Mouse (Mus musculus) lung, adult 18-20 months (tissue): ENCODE data around the gene 2810459M11Rik.
"Not testable (repeated sequence)": the region's sequence is repeated elsewhere in the genome, so short reads cannot be mapped to it uniquely, and the experiment has no call there.

Source experiments
- DNase-seq, 2 experiments: peaks; one replicate each; pipeline ENCODE4 v3.0.0; 2022; ENCODE audit warnings: mixed read lengths in 2 of 2

Gene 2810459M11Rik

DNA sequence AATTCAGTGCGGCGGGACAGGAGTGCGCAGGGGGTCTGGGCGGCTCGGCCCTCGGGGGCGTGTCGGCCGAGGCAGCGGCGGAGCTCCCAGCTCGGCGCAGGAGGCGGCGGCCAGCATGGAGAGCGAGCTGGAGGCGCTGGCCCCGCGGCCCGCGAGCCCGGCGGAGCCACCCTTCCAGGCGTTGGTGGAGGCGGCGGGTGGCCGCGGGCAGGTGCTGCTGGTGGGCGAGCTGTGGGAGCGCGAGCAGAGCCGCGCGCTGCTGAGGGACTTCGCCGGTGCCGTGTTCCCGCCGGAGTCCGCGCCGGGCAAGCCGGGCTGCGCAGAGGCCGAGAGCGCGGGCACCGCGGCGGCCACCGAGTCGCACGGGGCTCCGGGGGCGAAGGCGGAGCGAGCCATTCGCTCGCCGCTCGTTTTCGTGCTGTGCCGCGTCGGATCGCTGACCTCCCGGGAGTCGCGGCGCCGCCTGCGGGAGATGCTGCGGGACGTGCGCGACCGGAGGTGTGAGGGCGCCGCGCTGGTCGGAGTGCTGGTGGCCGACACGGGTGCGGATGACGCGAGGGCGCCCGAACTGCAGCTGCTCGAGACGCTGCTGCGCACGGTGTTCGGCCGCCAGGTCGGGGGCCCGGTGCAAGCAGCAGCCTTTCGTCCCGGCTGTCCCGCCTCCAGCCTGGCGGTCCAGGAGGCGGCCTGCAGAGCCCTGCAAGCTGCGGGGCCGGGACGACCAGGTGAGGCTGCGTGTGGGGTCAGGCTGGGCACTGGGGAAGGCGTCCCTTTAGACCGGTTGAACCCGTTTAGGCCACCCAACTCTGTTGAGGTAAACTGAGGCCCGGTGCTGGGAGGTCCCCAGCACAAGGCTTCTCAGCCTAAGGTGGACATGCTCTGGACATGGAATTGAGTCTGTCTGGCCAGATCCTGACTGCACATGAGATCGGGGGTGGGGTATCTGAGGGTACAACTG lies at the start of gene 2810459M11Rik:
TSS of gene 2810459M11Rik (plus strand) at position 16 of the 958 bp plus-strand sequence.
- DNase-seq = peak; percentile 27 to 33

DNA sequence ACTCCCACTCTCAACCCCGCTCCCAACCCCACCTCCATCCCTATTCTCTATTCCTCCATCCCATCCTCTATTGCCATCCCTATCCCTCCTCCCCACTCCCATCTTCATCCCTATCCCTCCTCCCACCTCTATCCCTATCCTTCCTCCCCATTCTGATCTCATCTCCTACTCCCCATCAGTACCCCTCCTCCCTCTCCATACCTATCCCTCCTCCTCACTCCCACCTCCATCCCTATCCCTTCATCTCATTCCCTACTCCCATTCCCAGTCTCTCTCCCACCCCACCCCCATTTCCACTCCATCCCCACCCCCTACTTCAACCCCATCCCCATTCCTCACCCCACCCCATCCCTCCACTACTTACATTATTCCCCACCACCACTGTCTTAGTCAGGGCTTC lies 48.4 kb upstream of the 2810459M11Rik start:
- no peak for DNase-seq

DNA sequence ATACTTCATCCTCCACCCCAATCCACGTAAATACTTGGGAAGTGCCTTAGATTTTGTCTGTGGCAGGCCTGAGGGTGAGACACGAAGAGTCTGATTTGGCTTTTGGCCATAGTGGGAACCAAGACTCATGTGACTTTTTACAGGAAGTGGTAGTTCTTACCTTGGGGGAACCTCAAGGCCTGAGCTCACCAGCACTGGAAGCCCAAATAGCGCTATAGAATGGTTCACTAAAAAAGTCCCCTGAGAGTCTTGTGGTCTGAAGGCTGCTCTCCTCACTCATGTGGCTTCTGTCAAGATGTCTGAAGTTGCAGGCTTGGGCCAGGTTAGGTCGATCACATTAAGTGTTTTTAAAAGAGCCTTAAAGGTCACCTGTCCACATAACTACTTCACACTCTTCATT lies 47.7 kb upstream of the 2810459M11Rik start:
- DNase-seq = no peak

DNA sequence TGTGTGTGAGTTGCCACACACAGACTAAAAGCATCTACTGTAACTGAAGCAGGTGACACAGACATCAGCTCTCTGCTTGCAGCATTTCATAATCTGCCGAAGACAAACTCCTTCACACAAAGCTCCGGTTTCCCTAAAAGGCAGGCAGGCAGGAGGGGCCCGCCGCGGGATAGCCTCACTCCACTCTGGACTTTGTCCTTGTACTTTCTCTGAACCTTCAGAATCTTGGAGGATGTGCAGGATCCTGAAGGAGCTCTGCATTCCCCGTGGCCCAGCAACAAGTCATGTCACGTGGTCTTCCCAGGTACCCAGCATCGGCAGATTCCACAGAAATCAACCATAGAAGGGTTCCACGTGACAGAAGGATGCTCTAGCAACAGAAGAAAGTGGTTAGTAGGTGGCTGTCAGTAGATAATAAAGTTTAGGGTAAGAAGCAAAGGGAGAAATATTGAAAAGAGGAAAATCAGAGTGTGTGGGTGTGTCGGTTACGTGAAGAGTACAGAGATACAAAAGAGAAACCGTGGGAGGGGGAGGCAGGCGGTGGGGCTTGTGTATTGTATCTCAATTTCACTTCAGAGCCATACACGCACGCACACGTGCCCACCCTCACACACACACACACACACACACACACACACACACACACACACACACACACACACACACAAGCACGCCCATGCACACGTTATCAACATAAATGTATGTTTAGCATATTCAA lies 45.7 kb upstream of the 2810459M11Rik start:
- no peak for DNase-seq

DNA sequence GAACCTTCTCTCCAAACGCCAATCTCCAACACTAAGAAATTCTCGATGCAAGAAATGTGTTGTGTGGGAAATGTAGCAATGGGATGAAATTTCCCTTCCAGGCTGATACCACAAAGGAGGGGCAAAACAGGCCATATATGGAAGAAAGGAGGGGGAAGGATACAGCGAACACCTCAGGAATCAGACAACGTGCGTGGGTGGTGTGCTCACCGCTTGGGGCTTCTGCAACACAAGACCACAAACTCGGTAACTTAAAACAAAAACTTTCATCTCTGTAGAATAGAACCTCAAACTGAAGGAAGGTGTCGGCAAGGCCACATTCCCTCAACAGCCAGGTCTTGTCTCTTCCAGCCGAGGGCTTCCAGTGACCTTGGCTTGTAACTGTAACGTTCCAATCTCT lies 40.1 kb upstream of the 2810459M11Rik start:
- DNase-seq = no peak

DNA sequence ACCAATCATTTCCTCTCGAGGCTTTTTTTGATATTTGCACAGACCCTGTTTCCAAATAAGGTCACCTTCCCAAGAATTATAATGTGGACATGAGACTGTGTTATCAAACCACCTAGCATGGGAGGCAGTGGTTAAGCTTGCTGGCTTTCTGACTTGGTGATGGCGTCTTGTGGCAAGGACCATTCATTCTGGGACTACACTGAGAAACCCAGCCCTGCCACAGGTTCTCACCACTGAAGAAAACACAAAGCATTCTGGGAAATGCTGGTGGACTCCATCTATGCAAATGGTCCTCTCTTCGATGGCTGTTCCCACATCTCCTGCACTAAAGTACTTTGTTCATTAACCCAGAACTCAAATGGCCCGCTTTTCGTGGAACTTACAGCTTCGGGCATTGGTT lies 39.6 kb upstream of the 2810459M11Rik start:
- DNase-seq = no peak

DNA sequence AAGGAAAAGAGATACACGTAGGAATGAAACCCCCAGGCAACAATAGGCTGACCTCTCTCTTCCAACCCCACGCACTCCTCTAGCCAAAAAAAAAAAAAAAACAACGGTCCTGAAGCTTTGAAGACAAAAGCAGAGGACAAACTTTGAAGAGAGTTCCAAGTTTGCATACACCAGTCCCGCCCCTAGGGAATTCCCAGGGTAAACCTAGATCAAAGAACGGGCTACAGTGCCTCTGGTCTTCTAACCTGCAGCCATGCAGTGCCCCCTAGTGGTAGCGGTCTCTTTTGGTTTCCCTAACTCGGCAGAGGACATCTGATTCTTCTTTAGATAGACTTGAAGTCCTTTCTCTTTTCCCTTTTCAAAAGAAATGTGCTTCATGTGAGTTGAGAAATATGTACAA lies 37.9 kb upstream of the 2810459M11Rik start:
- DNase-seq = peak; percentile 76 to 85

DNA sequence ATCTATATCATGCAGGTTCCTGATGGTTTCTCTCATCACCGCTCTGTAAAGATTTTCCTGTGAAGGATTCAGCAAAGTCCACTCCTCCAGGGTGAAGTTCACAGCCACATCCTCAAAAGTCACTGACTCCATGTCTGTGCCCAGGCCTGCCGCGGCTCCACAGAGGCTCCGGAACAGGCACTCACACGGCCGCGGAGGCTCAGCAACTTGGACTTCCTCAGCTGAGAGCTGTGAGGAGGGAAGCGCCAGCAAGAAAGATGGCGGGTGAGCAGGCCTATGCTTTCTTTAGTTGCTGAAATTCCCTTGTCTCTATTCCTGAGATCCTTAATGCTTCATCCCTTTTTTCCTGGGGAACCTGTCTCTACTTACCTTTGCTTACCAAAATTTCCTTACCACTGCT lies 29.9 kb upstream of the 2810459M11Rik start:
- DNase-seq = not testable (repeated sequence)

DNA sequence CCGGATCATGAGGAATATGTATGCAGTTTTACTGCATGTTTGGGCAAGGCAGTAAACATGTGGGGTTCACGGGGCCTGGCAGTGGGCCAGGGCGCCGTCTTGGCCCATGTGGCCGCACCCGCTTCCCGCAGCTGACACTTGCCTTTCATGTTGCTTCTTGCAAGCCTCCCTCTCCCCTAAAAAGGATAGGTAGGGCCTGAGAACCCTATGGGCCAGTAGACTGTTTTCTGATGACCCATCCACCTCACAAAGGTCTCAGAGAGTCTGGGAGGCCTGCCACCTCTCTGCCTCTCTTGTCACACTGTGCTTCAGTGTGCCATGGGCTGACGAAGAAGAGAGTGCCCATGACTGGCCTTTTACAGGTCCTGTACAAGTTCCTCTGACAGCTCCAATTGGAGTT lies 29.1 kb upstream of the 2810459M11Rik start, which contains the start of gene Spata3:
TSS of gene Spata3 (plus strand) at position 301 of the 400 bp plus-strand sequence.
- DNase-seq = no peak

DNA sequence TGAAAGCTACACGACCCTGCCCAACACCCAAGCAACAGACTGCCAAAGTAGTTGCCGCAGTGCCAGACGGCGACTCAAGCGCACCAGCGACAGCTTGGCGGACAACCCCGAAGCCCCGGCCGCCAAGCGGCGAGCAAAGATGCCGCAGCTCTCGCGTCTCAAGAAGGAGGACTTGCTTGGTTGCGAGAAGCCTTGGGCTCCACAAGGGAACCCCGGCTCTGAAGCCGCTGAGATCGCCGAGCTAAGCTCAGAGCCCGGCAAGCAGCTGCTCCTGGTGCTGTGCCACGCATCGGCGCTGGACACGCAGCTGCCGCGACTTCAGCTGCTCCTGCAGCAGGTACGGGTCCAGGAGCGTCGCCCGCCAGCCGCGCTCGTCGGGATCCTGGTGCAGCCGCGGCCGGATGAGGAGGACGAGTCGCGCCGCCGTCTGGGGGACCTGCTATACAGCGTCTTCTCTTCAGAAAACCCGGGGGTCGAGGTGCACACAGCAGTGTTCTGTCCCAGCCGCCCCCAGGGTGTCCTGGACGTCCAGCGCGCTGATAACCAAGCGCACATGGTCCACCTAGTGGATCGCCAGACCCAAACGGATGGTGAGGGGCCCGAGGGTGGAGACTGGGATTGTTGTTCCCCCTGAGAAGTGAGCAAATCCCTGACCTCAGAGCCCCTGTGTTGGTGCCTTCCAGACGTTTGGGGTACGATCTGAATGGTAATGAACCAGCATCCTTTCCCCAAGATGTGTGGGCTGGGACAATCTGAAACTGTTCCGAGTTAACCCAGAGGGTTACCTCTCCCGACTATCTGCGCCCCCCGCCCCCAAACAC lies 27.2 kb upstream of the 2810459M11Rik start:
- DNase-seq = peak; percentile 17 to 26

DNA sequence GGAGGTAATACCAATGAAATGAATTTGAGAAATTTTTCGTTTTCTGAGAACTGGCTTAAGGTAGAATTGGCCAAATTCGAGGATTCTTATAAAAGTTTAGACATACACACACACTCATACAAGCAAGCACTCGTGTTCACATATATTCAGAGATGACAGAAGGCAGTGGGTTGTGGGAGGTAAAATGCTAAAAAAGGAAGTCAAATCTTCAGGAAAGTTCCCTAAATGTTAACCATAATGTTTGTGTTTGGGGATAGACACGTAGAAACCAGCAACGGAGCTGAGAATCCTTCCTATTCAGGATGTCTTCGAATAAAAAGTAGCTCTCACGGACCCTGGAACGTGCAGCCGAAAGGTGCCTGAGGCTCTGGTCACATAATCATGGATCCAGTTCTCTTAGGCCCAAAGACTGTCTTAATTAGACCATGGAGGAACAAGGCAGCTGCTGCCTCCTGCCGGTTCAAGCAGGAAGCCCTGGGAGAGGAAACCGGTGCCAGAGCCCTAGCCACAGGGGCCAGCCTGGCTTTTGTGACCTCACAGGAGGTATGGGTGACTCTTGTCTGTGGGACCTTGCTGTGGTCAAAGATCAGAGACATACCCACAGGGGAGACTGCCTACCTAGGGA lies 24.2 kb upstream of the 2810459M11Rik start:
- no peak for DNase-seq

DNA sequence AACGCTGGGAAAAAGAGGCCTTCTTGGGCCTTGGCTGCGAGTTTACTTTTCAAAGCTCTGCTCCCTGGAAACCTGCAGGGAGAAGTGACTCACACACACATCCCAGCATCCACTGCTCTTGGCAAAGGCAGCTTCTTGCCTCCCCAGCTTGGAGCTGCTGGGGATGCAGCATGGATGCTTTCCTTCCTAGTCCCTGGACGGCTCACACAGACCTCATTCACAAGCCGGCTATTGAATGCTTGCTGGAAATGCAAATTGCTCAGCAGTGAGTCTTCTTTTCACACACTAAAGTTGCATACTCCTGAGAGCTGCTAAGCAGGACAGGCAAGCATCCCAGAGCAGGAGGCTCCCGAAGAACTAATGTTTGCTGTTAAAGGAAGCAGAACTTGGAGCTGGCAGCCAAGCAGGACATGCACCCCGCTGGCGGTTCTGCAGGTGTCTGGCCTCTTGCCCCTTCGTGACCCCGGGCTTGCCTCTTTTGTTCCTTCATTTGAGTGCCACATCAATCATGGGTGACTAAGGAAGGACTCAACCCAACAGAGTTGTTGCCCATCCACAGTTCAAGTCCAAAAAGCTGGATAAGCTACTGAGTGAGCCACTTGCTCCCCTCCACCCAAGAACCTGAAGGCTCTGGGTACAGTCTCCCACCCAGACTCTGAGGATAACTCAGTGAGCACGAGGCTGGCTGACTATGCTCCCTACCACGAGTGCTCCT lies 13.2 kb upstream of the 2810459M11Rik start:
- DNase-seq = no peak

DNA sequence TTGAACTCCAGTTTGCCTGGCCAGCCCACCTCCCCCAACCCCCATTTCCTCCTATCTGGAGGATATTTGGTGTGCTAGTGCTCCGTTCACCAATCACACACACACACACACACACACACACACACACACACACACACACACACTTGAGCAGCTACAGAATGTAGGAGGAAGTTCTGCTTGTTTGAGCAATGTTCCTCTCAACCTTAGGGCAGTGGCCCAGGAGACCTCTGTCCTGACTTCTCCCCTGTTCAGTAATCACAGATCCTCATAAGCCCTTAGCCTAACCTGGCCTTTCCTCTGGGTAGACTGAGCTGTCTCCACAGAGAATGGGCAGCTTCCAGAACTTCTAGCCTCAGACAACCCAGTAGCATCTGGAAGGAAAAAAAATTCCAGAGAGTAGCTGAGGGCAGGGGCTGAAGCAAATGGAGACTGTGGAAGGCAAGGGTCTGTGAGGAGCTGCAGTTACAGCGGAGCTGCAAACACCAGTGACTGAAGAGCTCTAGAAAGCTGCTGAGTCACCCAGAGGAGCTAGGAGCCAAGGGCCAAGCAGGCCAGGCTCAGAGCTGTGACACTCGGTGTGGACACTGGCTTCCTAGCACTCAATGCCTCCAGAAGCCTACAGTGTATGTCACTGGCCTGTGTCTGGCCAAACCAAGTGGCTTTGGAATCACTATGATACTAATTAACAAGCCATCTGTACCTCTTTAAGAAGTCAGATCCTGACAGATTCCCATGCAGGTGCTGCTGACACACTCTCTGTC lies 7.3 kb upstream of the 2810459M11Rik start:
- DNase-seq = peak; percentile 60 to 69

DNA sequence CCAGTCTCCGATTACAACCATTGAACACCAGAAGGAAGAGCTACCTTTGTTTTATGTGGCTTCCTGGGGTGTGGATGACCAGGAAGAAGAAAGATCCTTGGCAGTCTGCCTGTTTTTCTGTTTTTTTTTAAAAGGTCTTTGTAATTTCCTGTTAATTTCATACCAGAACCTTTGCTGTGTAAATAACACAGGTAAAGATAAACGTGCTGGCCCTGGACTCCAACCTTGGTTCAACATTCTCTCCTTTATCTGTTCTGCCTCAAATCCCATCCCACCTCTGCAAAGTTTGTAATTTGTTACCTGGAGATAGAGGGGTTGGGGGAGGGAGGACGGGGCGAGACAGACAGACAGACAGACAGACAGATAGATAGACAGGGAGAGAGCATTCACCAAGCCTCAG lies 5.5 kb upstream of the 2810459M11Rik start:
- no peak for DNase-seq

DNA sequence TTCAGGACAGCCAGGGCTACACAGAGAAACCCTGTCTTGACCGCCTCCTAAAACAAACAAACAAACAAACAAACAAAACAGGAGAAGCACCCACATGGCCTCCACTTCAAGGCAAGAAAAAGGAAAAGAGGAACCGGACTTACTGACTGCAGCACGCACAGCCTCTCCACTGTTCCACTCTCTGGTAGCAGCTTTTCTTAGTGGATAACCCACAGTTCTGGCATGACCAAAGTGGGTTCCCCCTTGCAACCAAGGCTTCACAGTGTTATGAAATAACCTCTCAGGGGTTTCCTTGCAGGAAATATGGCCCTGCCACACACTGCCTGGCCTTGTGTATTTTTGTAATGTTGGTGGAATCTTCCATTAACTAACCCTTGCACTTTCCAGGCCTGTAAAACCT lies 4.8 kb upstream of the 2810459M11Rik start:
- DNase-seq = no peak

DNA sequence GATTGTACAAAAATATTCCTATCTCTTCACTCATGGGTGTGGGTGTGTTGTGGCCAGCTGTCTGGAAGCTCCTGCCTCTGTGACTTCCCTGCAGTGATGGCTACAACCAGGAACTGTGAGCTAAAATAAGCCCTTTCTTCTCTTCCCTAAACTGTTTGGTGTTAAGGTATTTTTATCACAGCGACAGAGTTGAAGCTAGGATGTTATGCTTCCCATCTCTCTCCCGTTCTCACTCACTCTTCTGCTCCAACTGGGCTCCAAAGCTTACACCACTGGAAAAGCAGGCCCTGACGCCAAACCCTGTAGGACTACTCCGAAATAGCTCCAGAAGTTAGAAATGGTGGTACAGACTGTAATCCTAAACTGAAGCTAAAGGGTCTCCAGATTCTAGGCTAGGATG lies 607 bp upstream of the 2810459M11Rik start:
- DNase-seq = no peak

DNA sequence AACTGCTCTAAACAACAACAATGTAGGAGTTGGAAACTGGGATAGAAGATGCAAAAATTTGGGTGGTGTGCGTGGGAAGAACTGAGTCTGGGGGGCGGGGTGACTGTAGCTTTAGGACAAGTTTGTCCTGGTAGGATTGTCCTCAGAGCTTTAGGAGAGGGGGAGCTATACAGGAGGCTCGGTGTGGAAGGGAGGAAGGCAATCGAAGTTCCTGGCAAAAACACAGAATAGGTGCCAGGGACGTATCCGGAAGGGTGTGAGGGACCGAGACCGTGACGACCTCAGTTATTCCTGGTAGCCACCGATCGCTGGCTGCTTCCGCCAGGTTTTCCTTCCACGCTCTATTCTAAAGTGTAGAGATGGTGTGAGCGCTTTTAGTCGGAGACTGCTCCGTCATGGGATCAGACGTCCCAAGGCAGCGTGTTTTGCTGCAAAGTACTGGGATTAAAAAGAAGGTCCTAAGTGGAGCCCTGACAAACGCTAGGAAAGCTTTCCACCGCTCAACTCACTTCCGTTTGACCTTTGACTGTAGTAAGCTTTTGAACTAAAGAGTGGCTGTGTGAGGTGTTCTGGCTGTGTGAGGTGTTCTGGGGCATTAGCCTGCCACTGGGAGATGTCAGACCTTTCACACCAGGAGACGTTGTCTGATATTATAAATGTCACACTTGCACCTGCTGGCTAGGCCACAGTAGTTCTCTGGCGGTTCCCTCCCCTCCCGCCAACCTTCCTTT lies 1.3 kb downstream of the 2810459M11Rik start:
- no peak for DNase-seq

DNA sequence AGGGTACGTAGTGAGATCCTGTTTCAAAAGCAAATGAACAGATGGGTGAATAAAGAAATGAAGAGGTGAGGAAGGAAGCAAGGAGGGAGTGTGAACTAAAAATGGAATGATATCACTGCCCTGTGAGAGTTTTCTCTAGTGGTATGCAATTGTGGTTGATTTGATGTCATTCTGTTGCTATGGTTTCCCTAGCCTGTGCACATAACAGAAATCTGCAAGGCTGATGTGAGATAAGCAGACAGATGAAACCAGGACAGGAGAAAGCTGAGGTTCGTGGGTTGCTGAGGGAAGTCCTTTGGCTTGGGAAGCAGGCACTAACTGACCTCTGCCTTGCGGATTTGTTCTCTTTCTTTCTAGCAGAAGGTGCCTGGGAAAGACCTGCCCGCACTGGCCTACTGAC lies 2.6 kb downstream of the 2810459M11Rik start:
- DNase-seq = no peak

DNA sequence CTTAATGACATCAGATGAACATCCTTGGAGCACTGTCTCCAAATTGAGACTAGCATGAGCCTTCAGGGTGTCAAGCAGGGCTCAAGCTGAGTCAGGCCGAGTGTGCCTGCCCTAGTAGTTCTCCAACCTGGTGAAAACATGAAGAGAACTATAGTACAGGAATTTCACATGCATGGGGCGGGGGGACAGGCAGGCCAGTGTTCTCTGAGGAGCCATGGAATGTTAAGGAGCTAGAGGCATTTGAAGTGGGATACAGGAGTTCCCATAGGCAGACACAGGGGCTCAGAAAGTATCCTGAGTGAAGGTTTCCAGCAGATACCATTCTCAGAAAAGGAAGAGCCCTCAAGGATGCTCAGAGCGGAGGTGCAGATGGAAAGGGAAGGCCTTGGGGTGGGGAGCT lies 3.1 kb downstream of the 2810459M11Rik start:
- no peak for DNase-seq

DNA sequence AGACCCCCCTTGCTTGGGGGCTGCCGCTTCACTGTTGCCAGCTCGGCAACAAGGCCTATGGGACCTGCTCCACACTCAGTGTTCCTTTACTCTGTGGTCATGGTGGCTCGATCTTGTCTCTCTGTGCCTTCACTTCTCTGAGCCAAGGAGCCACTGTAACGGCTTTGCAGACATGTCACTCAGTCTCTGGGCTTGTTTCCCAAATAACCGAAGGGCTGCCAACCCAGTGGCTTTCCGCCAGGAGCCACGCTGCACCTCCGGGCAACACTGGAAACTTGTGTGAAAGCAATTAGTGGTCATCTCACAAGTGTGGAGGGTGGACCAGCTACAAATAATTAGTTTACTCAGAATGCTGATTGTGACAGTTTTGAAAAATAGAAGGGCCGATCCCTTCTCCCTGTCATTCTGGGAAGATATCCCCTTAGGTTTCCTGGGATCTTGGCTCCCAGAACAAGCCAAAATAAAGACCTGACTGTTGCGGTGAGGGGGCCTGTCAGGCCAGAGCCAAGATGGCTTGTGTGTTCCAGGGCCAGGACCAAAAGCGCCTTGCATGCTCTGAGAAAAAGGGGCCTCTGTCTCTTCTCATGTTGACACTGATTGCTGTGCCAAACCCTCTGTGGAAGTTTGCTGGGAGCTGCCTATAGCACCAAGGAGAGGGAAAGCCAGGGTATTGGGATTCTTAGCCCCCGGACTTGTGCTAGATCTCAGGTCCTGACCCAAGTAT lies 7.7 kb downstream of the 2810459M11Rik start:
- DNase-seq = no peak
